Mouse (Mus musculus): Measurements from ENCODE around the gene Coro1b. TPM values are rescaled to one million over a fixed set of nuclear protein-coding genes. Genes with fewer than 3 reads are reported as not detected.

Gene Coro1b
- polyA plus RNA-seq, 1 experiment from 2014 or later, result 114 TPM

- Histone ChIP-seq H3K4me1 (replicated peaks) (peaks cover 18% of the 10 kb centered on the region), H3K27ac (0 out of 2 replicates have a peak overlapping the region, but pooled peaks have one; percentile 28), H3K4me3 (no peak overlapping the region), H3K4me2 (no peak overlapping the region), H3K36me3 (no peaks in the 10 kb centered on the region), H3K9me3 (replicated peaks) (no peaks in the 10 kb centered on the region), H3K27me3 (no peaks in the 10 kb centered on the region), H3K9ac (no peak overlapping the region)
- WGBS, result 76% methylated on average over 16 of the region's 16 CpGs
- ATAC-seq (replicated peaks; ENCODE audit: insufficient number of reproducible peaks, insufficient read depth, low FRiP score, low read depth), result no peak
These were observed 3.6 kb upstream of the Coro1b start for GRCm38 (mm10) chr19:4144550-4145498.

DNA sequence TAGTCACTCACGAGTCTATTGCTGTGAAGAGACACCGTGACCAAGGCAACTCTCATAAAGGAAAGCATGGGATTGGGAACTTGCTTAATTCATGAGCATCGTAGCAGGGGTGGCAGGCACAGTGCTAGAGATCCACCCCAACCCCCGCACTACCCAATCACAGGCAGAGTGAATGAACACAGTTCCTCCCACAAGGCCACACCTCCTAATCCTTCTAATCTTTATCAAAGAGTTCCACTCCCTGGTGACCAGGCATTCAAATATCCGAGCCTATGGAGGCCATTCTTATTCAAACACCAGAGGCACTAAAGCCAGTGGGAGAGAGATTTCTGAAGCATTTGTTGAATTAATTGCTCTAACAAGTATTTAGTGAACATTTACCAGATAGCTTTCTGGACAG lies 2.5 kb upstream of the Coro1b start:
- H3K9ac ChIP-seq, result no peak overlapping the region
- H3K4me1 ChIP-seq (replicated peaks), result peaks cover 27% of the 10 kb centered on the region
- no peak overlapping the region for H3K27ac ChIP-seq
- no peak overlapping the region for H3K4me3 ChIP-seq
- no peaks in the 10 kb centered on the region for H3K27me3 ChIP-seq
- H3K4me2 ChIP-seq, result no peak overlapping the region
- H3K36me3 ChIP-seq, result peaks cover 7% of the 10 kb centered on the region
- WGBS, result 90% methylated on average over 5 of the region's 5 CpGs
- no peak for ATAC-seq (replicated peaks; ENCODE audit: insufficient number of reproducible peaks, insufficient read depth, low FRiP score, low read depth)
- H3K9me3 ChIP-seq (replicated peaks), result no peaks in the 10 kb centered on the region

DNA sequence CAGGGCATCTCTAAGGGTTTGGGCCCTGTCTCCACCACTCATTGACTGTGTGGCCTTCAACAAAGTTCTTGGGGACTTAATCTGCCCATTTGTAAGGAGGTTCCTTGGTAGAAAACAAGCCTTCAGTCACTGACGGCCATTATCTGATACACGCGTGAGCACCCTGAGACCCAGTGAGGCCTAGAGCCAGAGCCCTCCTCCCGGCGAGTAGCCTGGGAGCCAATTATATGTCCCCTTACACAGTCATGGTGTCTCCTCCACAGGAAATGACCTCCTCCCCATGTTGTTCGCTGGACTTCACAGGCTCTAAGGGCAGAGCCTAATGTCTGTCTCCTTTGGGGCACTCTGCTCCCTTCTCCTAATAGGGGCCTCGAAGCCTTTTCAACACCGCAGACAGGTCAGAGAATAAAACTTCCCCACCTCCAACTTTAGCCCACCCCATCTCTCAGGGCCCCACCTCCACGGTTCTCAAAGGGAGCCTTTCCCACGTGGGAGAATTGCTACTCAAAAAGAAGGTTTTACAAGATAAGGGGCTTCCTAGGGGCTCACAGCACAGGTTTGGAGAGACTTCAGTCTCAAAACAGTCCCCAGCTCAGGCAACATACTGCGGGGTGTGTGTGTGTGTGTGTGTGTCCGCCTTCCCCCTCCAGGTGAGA lies 1.9 kb upstream of the Coro1b start:
- Histone ChIP-seq H3K9me3 (replicated peaks) (no peaks in the 10 kb centered on the region), H3K4me1 (replicated peaks) (peaks cover 32% of the 10 kb centered on the region), H3K9ac (no peak overlapping the region), H3K4me2 (no peak overlapping the region), H3K4me3 (no peak overlapping the region), H3K36me3 (peaks cover 12% of the 10 kb centered on the region), H3K27me3 (no peaks in the 10 kb centered on the region), H3K27ac (no peak overlapping the region)
- ATAC-seq (replicated peaks; ENCODE audit: insufficient number of reproducible peaks, insufficient read depth, low FRiP score, low read depth), result no peak
- WGBS, result 59% methylated on average over 12 of the region's 12 CpGs

- peaks cover 35% of the 10 kb centered on the region for H3K4me1 ChIP-seq (replicated peaks)
- H3K4me3 ChIP-seq, result no peak overlapping the region
- H3K9me3 ChIP-seq (replicated peaks), result no peaks in the 10 kb centered on the region
- no peak overlapping the region for H3K9ac ChIP-seq
- no peak overlapping the region for H3K4me2 ChIP-seq
- peaks cover 12% of the 10 kb centered on the region for H3K36me3 ChIP-seq
- 51% methylated on average over 3 of the region's 3 CpGs for WGBS
- H3K27ac ChIP-seq, result no peak overlapping the region
- H3K27me3 ChIP-seq, result no peaks in the 10 kb centered on the region
- no peak for ATAC-seq (replicated peaks; ENCODE audit: insufficient number of reproducible peaks, insufficient read depth, low FRiP score, low read depth)
These were observed 1.4 kb upstream of the Coro1b start for GRCm38 (mm10) chr19:4147022-4147405.

- WGBS, result 41% methylated on average over 9 of the region's 9 CpGs
These were observed 483 bp upstream of the Coro1b start for GRCm38 (mm10) chr19:4147782-4148490.

GRCm38 (mm10) chr19:4148819-4149218 lies 400 bp downstream of the Coro1b start:
- Histone ChIP-seq H3K4me2 (peak overlapping the region; percentile 81), H3K36me3 (peaks cover 20% of the 10 kb centered on the region), H3K4me1 (replicated peaks) (peaks cover 44% of the 10 kb centered on the region), H3K4me3 (peak overlapping the region; percentile 94), H3K27me3 (no peaks in the 10 kb centered on the region), H3K9me3 (replicated peaks) (no peaks in the 10 kb centered on the region), H3K9ac (peak overlapping the region; percentile 96), H3K27ac (peak overlapping the region; percentile 83)
- 2% methylated on average over 8 of the region's 8 CpGs for WGBS
- ATAC-seq (replicated peaks; ENCODE audit: insufficient number of reproducible peaks, insufficient read depth, low FRiP score, low read depth), result 0 out of 2 replicates have a peak, but pooled peaks have one; percentile 17

More at GRCm38 (mm10) chr19:4147782-4148490, 483 bp upstream of the Coro1b start:
- H3K4me3 ChIP-seq, result peak overlapping the region; percentile 94
- 0 out of 2 replicates have a peak, but pooled peaks have one; percentile 1 for ATAC-seq (replicated peaks; ENCODE audit: insufficient number of reproducible peaks, insufficient read depth, low FRiP score, low read depth)
- peak overlapping the region; percentile 44 for H3K9ac ChIP-seq
- H3K4me2 ChIP-seq, result peak overlapping the region; percentile 81
- H3K9me3 ChIP-seq (replicated peaks), result no peaks in the 10 kb centered on the region
- H3K36me3 ChIP-seq, result peaks cover 12% of the 10 kb centered on the region
- peak overlapping the region; percentile 83 for H3K27ac ChIP-seq
- H3K27me3 ChIP-seq, result no peaks in the 10 kb centered on the region
- peaks cover 38% of the 10 kb centered on the region for H3K4me1 ChIP-seq (replicated peaks)

- Histone ChIP-seq H3K4me2 (peak overlapping the region; percentile 81), H3K4me1 (replicated peaks) (peaks cover 44% of the 10 kb centered on the region), H3K9ac (peak overlapping the region; percentile 96), H3K9me3 (replicated peaks) (no peaks in the 10 kb centered on the region), H3K4me3 (peak overlapping the region; percentile 94), H3K27me3 (no peaks in the 10 kb centered on the region), H3K27ac (peak overlapping the region; percentile 83), H3K36me3 (peaks cover 21% of the 10 kb centered on the region)
- no peak for ATAC-seq (replicated peaks; ENCODE audit: insufficient number of reproducible peaks, insufficient read depth, low FRiP score, low read depth)
- 80% methylated on average over 11 of the region's 11 CpGs for WGBS
These were observed 864 bp downstream of the Coro1b start for GRCm38 (mm10) chr19:4149283-4149682.

DNA sequence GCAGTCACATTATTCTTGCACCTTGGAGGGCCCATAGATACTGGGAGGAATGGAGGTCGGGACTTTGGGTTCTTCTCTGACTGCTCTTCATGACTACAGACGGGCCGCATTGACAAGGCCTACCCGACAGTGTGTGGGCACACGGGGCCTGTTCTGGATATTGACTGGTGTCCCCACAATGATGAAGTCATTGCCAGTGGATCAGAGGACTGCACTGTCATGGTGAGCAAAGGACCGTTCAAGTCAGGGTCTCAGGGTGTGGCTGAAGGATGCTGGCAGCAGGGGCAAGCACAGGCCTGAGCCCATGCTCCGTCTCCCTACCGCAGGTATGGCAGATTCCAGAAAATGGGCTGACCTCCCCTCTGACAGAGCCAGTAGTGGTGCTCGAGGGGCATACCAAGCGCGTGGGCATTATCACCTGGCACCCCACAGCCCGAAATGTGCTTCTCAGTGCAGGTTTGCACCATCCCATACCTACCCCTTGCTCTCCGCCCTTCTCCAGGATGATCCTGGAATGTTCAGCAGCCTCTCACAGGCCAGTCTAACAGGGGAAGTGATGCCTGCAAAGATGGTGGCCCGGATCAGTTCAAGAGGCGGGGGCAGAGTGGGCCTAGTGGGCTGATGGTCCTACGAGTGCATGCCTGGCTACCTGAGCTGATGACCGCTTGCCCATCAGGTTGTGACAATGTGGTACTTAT lies 1.5 kb downstream of the Coro1b start:
- Histone ChIP-seq H3K4me1 (replicated peaks) (peaks cover 44% of the 10 kb centered on the region), H3K4me2 (peak overlapping the region; percentile 81), H3K27ac (no peak overlapping the region), H3K4me3 (peak overlapping the region; percentile 94), H3K27me3 (no peaks in the 10 kb centered on the region), H3K36me3 (peaks cover 21% of the 10 kb centered on the region), H3K9ac (no peak overlapping the region; the same call in 1 of the 2 replicates), H3K9me3 (replicated peaks) (no peaks in the 10 kb centered on the region)
- WGBS, result 90% methylated on average over 17 of the region's 17 CpGs
- ATAC-seq (replicated peaks; ENCODE audit: insufficient number of reproducible peaks, insufficient read depth, low FRiP score, low read depth), result no peak

DNA sequence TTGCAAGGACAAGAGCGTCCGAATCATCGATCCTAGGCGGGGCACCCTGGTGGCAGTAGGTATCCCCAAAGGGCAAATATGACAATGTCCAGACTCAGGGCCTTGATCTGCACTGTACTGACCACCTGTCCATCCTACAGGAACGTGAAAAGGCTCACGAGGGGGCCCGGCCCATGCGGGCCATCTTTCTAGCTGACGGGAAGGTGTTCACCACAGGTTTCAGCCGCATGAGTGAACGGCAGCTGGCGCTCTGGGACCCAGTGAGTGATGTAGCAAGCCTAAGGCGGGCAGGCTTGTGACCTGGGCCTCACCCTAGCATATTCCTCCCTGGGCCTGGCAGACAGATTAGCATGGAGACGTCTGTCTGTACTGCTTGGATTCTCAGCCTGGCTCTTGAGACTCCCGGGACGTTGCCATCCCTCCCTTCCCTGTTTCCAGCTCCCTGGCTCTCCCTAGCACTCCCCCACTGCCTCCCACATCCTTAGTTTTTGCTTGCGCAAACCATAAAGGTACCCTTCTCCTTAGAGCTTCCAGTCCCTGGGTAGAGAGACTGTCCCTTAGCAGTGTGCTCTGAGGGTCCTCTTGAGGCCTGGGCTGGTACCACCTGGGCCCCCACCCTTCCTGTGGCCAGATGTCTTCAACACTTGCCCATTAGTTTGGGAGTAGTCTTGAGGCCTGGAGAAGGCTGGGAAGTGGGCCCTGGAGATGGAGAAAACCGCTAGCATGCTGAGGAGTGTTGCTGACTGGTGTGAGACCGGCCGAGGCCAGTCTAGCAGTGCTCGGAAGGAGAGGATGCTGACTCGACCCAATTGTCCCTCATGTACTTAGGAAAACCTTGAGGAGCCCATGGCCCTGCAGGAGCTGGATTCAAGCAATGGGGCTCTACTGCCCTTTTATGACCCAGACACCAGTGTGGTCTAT lies 2.4 kb downstream of the Coro1b start:
- H3K4me1 ChIP-seq (replicated peaks), result peaks cover 44% of the 10 kb centered on the region
- ATAC-seq (replicated peaks; ENCODE audit: insufficient number of reproducible peaks, insufficient read depth, low FRiP score, low read depth), result no peak
- H3K9me3 ChIP-seq (replicated peaks), result no peaks in the 10 kb centered on the region
- H3K9ac ChIP-seq, result no peak overlapping the region
- no peak overlapping the region for H3K4me2 ChIP-seq
- no peak overlapping the region for H3K27ac ChIP-seq
- WGBS, result 87% methylated on average over 22 of the region's 22 CpGs
- H3K36me3 ChIP-seq, result peaks cover 23% of the 10 kb centered on the region
- H3K27me3 ChIP-seq, result no peaks in the 10 kb centered on the region
- H3K4me3 ChIP-seq, result no peak overlapping the region

DNA sequence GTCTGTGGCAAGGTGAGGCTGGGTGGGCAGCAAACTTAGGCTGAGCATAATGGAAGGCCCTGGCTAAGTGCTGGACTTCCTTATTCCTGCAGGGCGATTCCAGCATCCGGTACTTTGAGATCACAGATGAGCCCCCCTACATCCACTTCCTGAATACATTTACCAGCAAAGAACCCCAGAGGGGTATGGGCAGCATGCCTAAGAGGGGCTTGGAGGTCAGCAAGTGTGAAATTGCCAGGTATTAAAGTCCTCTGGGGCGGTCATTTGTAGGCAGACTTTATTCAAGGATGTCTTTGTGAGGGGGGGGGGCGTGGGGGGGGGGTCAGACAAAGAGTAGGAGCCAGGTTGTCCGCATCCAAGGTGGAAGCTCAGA lies 3.1 kb downstream of the Coro1b start:
- 68% methylated on average over 5 of the region's 5 CpGs for WGBS

More for the DNA sequence above, 3.1 kb downstream of the Coro1b start:
- no peak for ATAC-seq (replicated peaks; ENCODE audit: insufficient number of reproducible peaks, insufficient read depth, low FRiP score, low read depth)
- Histone ChIP-seq H3K27ac (no peak overlapping the region), H3K36me3 (peaks cover 23% of the 10 kb centered on the region), H3K27me3 (no peaks in the 10 kb centered on the region), H3K4me2 (no peak overlapping the region), H3K4me3 (no peak overlapping the region), H3K9me3 (replicated peaks) (no peaks in the 10 kb centered on the region), H3K4me1 (replicated peaks) (peaks cover 44% of the 10 kb centered on the region), H3K9ac (no peak overlapping the region)
